Mouse (Mus musculus): ENCODE data around the gene Gm20696. TPM values are rescaled to one million over a fixed set of nuclear protein-coding genes. Genes with fewer than 3 reads are reported as not detected.

Gm20696 gene
- total and polyA plus RNA-seq, 3 experiments, result 0.59 TPM; not detected in 2

- no peak overlapping the region for H3K27ac ChIP-seq (ENCODE audit: insufficient read depth, low read depth)
Observed at GRCm38 (mm10) chr6:99394801-99395200, 271.8 kb downstream of the Gm20696 start.

GRCm38 (mm10) chr6:99392484-99392883 is 274.1 kb downstream of the Gm20696 start:
- H3K79me2 ChIP-seq (replicated peaks; ENCODE audit: control insufficient read depth, extremely low read depth, insufficient read depth, poor library complexity, severe bottlenecking), result no peaks in the 10 kb centered on the region
- dilution Hi-C loops (cut with MboI; ENCODE audit: extremely low pct_ligation_motif_present, extremely low pct_unique_long_range_greater_than_20kb, low sequenced_read_pairs), result no loop called here
- H3K27ac ChIP-seq (ENCODE audit: insufficient read depth, low read depth), result no peak overlapping the region
- H3K4me2 ChIP-seq (ENCODE audit: insufficient read depth, low read depth, poor library complexity, severe bottlenecking), result no peak overlapping the region
- no peaks in the 10 kb centered on the region for H3K27me3 ChIP-seq (replicated peaks)
- no peak for DNase-seq (ENCODE audit: extremely low read depth)
- TF ChIP-seq MAFK (IDR thresholded peaks at IDR 0.05; ENCODE audit: insufficient replicate concordance, low read length) (no peak), CTCF (conservative IDR thresholded peaks at IDR 0.05 in 1 of 2, IDR thresholded peaks at IDR 0.05 in 1 of 2; ENCODE audit: low read depth in 2 of 2, low read length in 2 of 2) (no peak), PAX5 (IDR thresholded peaks at IDR 0.05; ENCODE audit: low read length) (no peak), ZKSCAN1 (IDR thresholded peaks at IDR 0.05; ENCODE audit: borderline replicate concordance, low read depth, low read length) (no peak), MAZ (IDR thresholded peaks at IDR 0.05; ENCODE audit: low read depth, low read length) (no peak), NRF1 (IDR thresholded peaks at IDR 0.05; ENCODE audit: low read depth, low read length) (no peak), GABPA (IDR thresholded peaks at IDR 0.05; ENCODE audit: insufficient replicate concordance, low read depth, low read length) (no peak), UBTF (IDR thresholded peaks at IDR 0.05; ENCODE audit: low read depth, low read length) (no peak), MYC (IDR thresholded peaks at IDR 0.05; ENCODE audit: low read depth, low read length) (no peak), IRF4 (IDR thresholded peaks at IDR 0.05; ENCODE audit: low read depth, low read length) (no peak), USF2 (conservative IDR thresholded peaks at IDR 0.05; ENCODE audit: low read depth, low read length) (no peak), HCFC1 (IDR thresholded peaks at IDR 0.05; ENCODE audit: low read depth, low read length) (no peak), ZMIZ1 (IDR thresholded peaks at IDR 0.05; ENCODE audit: low read depth, low read length) (no peak), SMC3 (IDR thresholded peaks at IDR 0.05; ENCODE audit: low read depth, low read length) (no peak), ETS1 (conservative IDR thresholded peaks at IDR 0.05; ENCODE audit: low read depth, low read length) (no peak), KAT2A (IDR thresholded peaks at IDR 0.05; ENCODE audit: insufficient replicate concordance, low read length) (no peak), MAX (IDR thresholded peaks at IDR 0.05; ENCODE audit: low read length) (no peak), TCF12 (IDR thresholded peaks at IDR 0.05; ENCODE audit: low read depth, low read length) (no peak), USF1 (IDR thresholded peaks at IDR 0.05; ENCODE audit: low read depth, low read length) (no peak)
- in situ Hi-C loops (cut with MboI; ENCODE audit: low pct_ligation_motif_present, low pct_unique_long_range_greater_than_20kb, low sequenced_read_pairs), result no loop called here
- H3K9ac ChIP-seq (ENCODE audit: insufficient read depth, low read depth), result no peak overlapping the region
- no peak overlapping the region for H3K4me3 ChIP-seq (replicated peaks in 1 of 3; ENCODE audit: low read depth in 2 of 3, low read length in 2 of 3, poor library complexity in 1 of 3)
- no peaks in the 10 kb centered on the region for H3K36me3 ChIP-seq (replicated peaks in 1 of 2; ENCODE audit: control insufficient read depth in 1 of 2, insufficient read depth in 1 of 2, low read length in 1 of 2)
- no peaks in the 10 kb centered on the region for H3K9me3 ChIP-seq (replicated peaks; ENCODE audit: low read length)
- peaks cover 14 to 51% of the 10 kb centered on the region in 2 experiments for H3K4me1 ChIP-seq (ENCODE audit: control insufficient read depth in 1 of 2, insufficient read depth in 2 of 2)

More at GRCm38 (mm10) chr6:99394801-99395200, 271.8 kb downstream of the Gm20696 start:
- in situ Hi-C loops (cut with MboI; ENCODE audit: low pct_ligation_motif_present, low pct_unique_long_range_greater_than_20kb, low sequenced_read_pairs), result no loop called here
- no peak for DNase-seq (ENCODE audit: extremely low read depth)
- dilution Hi-C loops (cut with MboI; ENCODE audit: extremely low pct_ligation_motif_present, extremely low pct_unique_long_range_greater_than_20kb, low sequenced_read_pairs), result no loop called here
- TF ChIP-seq MYC (IDR thresholded peaks at IDR 0.05; ENCODE audit: low read depth, low read length) (no peak), NRF1 (IDR thresholded peaks at IDR 0.05; ENCODE audit: low read depth, low read length) (no peak), ZNF384 (IDR thresholded peaks at IDR 0.05; ENCODE audit: low read depth, low read length) (no peak), ZKSCAN1 (IDR thresholded peaks at IDR 0.05; ENCODE audit: borderline replicate concordance, low read depth, low read length) (no peak), SIN3A (IDR thresholded peaks at IDR 0.05; ENCODE audit: low read length) (no peak), UBTF (IDR thresholded peaks at IDR 0.05; ENCODE audit: low read depth, low read length) (no peak), SMC3 (IDR thresholded peaks at IDR 0.05; ENCODE audit: low read depth, low read length) (no peak), EP300 (IDR thresholded peaks at IDR 0.05; ENCODE audit: low read length) (no peak), GABPA (IDR thresholded peaks at IDR 0.05; ENCODE audit: insufficient replicate concordance, low read depth, low read length) (no peak), POLR2A (IDR thresholded peaks at IDR 0.05; ENCODE audit: low read depth, low read length) (no peak), CHD2 (IDR thresholded peaks at IDR 0.05; ENCODE audit: low read length) (no peak)
- H3K79me2 ChIP-seq (replicated peaks; ENCODE audit: control insufficient read depth, extremely low read depth, insufficient read depth, poor library complexity, severe bottlenecking), result no peaks in the 10 kb centered on the region
- H3K36me3 ChIP-seq (replicated peaks in 1 of 2; ENCODE audit: control insufficient read depth in 1 of 2, insufficient read depth in 1 of 2, low read length in 1 of 2), result no peaks in the 10 kb centered on the region
- H3K9me3 ChIP-seq (replicated peaks; ENCODE audit: low read length), result no peaks in the 10 kb centered on the region
- H3K9ac ChIP-seq (ENCODE audit: insufficient read depth, low read depth), result no peak overlapping the region; the same call in 1 of the 2 replicates
- no peaks in the 10 kb centered on the region for H3K27me3 ChIP-seq (replicated peaks)
- peaks cover 10 to 36% of the 10 kb centered on the region in 2 experiments for H3K4me1 ChIP-seq (ENCODE audit: control insufficient read depth in 1 of 2, insufficient read depth in 2 of 2)
- H3K4me2 ChIP-seq (ENCODE audit: insufficient read depth, low read depth, poor library complexity, severe bottlenecking), result no peak overlapping the region
- no peak overlapping the region for H3K4me3 ChIP-seq (replicated peaks in 1 of 3; ENCODE audit: low read depth in 2 of 3, low read length in 2 of 3, poor library complexity in 1 of 3)
